Mouse (Mus musculus) ES-Bruce4 (cell line): ENCODE results near the gene Zpr1. TPM values are rescaled to one million over a fixed set of nuclear protein-coding genes. Genes with fewer than 3 reads are reported as not detected.

Source experiments
- H3K27ac ChIP-seq: 2 replicates; pipeline ENCODE4 v1.5.1; 2012; ENCODE audit warnings: low read length, inconsistent platforms; ENCODE audit not compliant: insufficient read depth
- H3K27me3 ChIP-seq: 2 replicates; pipeline ENCODE4 v1.6.1; 2012; ENCODE audit warnings: mild to moderate bottlenecking, low read length, inconsistent platforms; ENCODE audit not compliant: control insufficient read depth, poor library complexity, insufficient read depth, severe bottlenecking
- H3K36me3 ChIP-seq: 2 replicates; pipeline ENCODE4 v1.6.1; 2012; ENCODE audit warnings: inconsistent platforms, mild to moderate bottlenecking, low read length, moderate library complexity; ENCODE audit not compliant: control insufficient read depth, poor library complexity, insufficient read depth, severe bottlenecking
- H3K4me1 ChIP-seq: one replicate; pipeline ENCODE4 v1.8.1; 2011; ENCODE audit warnings: low read length; ENCODE audit not compliant: control insufficient read depth, insufficient read depth
- H3K4me3 ChIP-seq: 2 replicates; pipeline ENCODE4 v1.5.1; 2011; ENCODE audit warnings: low read depth, mild to moderate bottlenecking, low read length
- H3K9ac ChIP-seq: 2 replicates; pipeline ENCODE4 v1.6.1; 2012; ENCODE audit warnings: low read depth, mild to moderate bottlenecking, inconsistent platforms; ENCODE audit not compliant: poor library complexity, severe bottlenecking
- H3K9me3 ChIP-seq: replicated peaks from 2 replicates; pipeline ENCODE4 v1.6.1; 2012; ENCODE audit warnings: mild to moderate bottlenecking, low read length, inconsistent platforms; ENCODE audit not compliant: control insufficient read depth, poor library complexity, insufficient read depth, severe bottlenecking
- CTCF ChIP-seq: IDR thresholded peaks from one replicate; pipeline ENCODE4 v1.8.1; 2011; ENCODE audit warnings: low read depth, low read length
- EP300 ChIP-seq: IDR thresholded peaks from 2 replicates; pipeline ENCODE4 v1.6.1; 2011; ENCODE audit warnings: low read depth, low read length; ENCODE audit not compliant: insufficient read depth
- POLR2A ChIP-seq: IDR thresholded peaks from one replicate; pipeline ENCODE4 v1.8.1; 2011; ENCODE audit warnings: low read length; ENCODE audit not compliant: insufficient read depth
- polyA plus RNA-seq: library from polyadenylated mRNA; stranded (reverse); fragments of >200 nt; gene quantifications from 2 replicates; pipeline ENCODE4 v1.2.4, GENCODE M21; 2011; ENCODE audit warnings: low read depth; ENCODE audit not compliant: missing spikeins, insufficient read depth, insufficient read length

Zpr1 gene
- polyA plus RNA-seq, 1 experiment = 69.0 TPM

DNA sequence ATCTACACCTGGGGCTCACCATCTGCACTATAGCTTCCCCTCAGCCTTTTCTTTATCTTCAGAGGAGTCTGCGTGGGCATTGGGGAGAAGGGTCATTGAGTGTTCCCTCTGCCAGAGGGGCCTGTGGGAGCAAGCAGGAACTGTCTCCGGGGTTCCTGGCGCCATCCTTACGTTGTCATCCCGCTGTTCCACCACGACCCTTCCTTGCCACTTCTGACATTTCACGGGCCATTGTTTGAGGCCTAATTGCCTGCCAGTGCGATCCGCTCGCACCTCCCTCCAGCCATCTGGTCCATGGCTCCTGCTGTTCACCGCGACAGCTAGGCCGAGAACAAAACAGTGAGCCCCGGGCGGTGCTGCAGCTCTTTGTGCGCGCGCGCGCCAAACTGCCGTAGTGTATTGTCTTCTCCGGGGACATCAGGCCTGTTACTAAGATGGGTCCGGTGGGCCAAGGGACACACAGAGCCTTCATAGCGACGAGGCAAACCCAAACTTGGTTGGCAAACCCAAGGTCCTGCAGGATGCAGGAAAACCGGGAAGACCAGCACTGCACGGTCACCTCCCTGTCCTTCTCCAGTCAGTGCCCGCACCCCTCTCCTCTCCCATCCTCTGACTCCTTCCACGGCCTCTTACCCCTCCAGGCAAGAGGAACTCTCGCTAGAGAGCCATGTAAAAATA lies 55.8 kb downstream of the Zpr1 start:
- Histone ChIP-seq H3K36me3 (no peaks in the 10 kb centered on the region), H3K9me3 (no peaks in the 10 kb centered on the region), H3K4me1 (peaks cover 3% of the 10 kb centered on the region), H3K4me3 (peak overlapping the region; percentile 63), H3K27me3 (no peaks in the 10 kb centered on the region), H3K27ac (peak overlapping the region; percentile 14), H3K9ac (peak overlapping the region; percentile 51)
- TF ChIP-seq POLR2A = no peak
- TF ChIP-seq EP300 = peak; percentile 81

DNA sequence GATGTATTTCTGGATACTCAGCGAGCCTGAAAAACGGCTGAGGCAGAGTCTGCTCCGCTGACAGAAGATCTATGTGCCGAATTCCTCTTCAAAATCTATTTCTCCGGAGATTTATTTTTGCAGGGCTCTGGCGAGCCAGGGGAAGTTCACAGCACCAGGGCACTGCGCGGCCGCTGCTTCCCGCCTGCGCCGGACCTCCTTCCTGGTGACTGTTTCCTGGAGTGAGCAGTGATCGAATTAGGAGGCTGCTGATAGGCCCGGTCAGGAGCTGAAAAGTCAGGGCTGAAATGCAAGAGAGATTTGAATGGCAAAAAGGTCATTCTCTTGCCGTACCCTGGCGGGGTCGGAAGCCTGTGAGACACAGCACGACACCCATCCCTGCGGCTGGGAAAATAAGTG lies 56.4 kb downstream of the Zpr1 start:
- H3K27me3 ChIP-seq = no peaks in the 10 kb centered on the region
- peak overlapping the region; percentile 14 for H3K27ac ChIP-seq
- TF ChIP-seq CTCF (no peak), EP300 (0 out of 2 replicates have a peak, but pooled peaks have one; percentile 27)
- H3K9me3 ChIP-seq = no peaks in the 10 kb centered on the region
- peaks cover 3% of the 10 kb centered on the region for H3K4me1 ChIP-seq
- peak overlapping the region; percentile 51 for H3K9ac ChIP-seq
- H3K36me3 ChIP-seq = no peaks in the 10 kb centered on the region
- peak overlapping the region; percentile 63 for H3K4me3 ChIP-seq

DNA sequence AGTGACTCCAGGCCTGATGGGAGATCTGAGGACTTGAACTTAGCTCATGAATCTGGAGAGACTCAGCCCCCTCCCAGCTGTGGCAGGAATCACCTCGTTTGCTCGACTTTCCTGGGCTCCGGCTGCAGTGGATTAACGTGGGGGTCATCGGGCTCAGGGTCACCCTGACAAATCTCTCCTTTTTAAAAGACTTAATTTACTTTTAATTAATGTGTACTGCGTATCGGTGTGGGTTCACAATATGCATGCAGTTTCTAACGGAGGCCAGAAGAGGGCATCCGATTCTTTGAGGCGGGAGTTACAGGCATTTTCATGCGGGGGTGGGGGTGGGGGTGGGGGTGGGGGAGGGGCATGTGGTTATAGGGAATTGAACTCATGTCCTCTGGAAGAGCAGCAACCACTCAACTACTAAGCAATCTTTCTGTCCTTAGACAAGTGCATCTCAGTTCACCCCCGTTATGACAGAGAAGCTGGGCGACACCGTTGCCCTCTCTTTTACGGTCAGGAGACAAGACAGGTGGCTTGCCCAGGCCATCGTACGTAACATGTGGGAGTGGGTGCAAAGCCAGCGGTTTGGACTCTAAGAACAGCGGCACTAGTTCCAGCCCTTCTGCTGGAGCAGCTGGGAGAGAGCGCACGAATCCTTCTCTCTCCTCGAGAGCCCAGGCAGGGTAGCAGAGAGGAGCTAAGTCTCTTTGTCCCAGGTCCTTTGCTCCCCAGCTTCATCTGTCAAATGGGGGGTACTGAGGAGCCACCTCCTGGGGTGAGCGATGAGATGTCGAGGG lies 57.1 kb downstream of the Zpr1 start:
- Histone ChIP-seq H3K9me3 (no peaks in the 10 kb centered on the region), H3K36me3 (no peaks in the 10 kb centered on the region), H3K4me3 (peak overlapping the region; percentile 25), H3K27me3 (no peaks in the 10 kb centered on the region), H3K9ac (0 out of 2 replicates have a peak overlapping the region, but pooled peaks have one; percentile 6), H3K4me1 (peaks cover 3% of the 10 kb centered on the region), H3K27ac (no peak overlapping the region)
- TF ChIP-seq EP300 (0 out of 2 replicates have a peak, but pooled peaks have one; percentile 1), POLR2A (no peak)

DNA sequence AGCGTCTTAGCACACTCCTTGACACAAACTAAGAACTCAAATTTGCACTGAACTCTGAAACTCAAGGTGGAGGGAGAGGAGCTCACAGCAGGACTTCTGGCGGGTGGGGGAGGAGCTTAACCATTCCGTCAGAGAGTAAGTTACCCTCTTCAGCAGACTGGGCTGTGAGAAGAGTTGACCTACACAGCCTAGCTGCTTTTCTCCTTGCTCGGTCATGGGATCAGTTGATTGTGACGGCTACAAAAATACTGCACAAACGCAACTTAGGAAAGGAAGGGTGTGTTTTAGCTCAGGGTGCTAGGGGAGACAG lies 57.7 kb downstream of the Zpr1 start:
- H3K4me3 ChIP-seq = peak overlapping the region; percentile 25; the same call in 1 of the 2 replicates
- no peak overlapping the region for H3K27ac ChIP-seq
- TF ChIP-seq CTCF = no peak
- no peak for TF ChIP-seq EP300
- TF ChIP-seq POLR2A = no peak
- H3K4me1 ChIP-seq = peaks cover 3% of the 10 kb centered on the region
- no peaks in the 10 kb centered on the region for H3K27me3 ChIP-seq
- H3K9me3 ChIP-seq = no peaks in the 10 kb centered on the region
- H3K36me3 ChIP-seq = no peaks in the 10 kb centered on the region
- H3K9ac ChIP-seq = 0 out of 2 replicates have a peak overlapping the region, but pooled peaks have one; percentile 6

DNA sequence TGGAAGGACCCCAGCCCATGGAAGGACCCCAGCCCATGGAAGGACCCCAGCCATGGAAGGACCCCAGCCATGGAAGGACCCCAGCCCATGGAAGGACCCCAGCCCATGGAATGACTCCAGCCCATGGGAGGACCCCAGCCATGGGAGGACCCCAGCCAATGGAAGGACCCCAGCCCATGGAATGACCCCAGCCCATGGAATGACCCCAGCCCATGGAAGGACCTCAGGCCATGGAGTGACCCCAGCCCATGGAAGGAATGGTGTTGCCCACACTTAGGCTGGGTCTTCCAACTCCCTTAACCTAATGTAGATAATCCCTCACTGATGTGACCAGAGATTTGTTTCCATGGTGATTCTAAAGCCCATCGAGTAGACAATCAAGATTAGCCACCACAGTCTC lies 58.4 kb downstream of the Zpr1 start:
- Histone ChIP-seq H3K36me3 (no peaks in the 10 kb centered on the region), H3K9ac (no peak overlapping the region), H3K4me1 (peaks cover 3% of the 10 kb centered on the region), H3K27ac (no peak overlapping the region), H3K9me3 (no peaks in the 10 kb centered on the region), H3K27me3 (no peaks in the 10 kb centered on the region), H3K4me3 (no peak overlapping the region)
- TF ChIP-seq EP300 = no peak
- TF ChIP-seq CTCF = no peak
- TF ChIP-seq POLR2A = no peak

Other genes with a start within 250 kb of the Zpr1 start
- gene Apoa1, start 44.5 kb upstream of the Zpr1 start, polyA plus RNA-seq = not detected in 2 replicates
- not detected in 2 replicates for gene Apoc3, start 37.4 kb upstream of the Zpr1 start, polyA plus RNA-seq
- gene Apoa4, start 32.4 kb upstream of the Zpr1 start, polyA plus RNA-seq = not detected in 2 replicates
- not detected in 2 replicates for gene Apoa5, start 4.4 kb upstream of the Zpr1 start, polyA plus RNA-seq
- gene Bud13, start 9.9 kb downstream of the Zpr1 start, polyA plus RNA-seq = 26.4 and 28.5 TPM in 2 replicates
- not detected in 2 replicates for gene 4931429L15Rik, start 46.9 kb downstream of the Zpr1 start, polyA plus RNA-seq